Mouse (Mus musculus): ENCODE data around the gene Rgs16. TPM values are rescaled to one million over a fixed set of nuclear protein-coding genes. Genes with fewer than 3 reads are reported as not detected.

The Rgs16 gene
- polyA plus RNA-seq, 1 experiment from 2014 or later = 2.9 TPM

- 29% methylated on average over 3 of the region's 3 CpGs for WGBS
- H3K27ac ChIP-seq = peak overlapping the region; percentile 75; the same call in 1 of the 2 replicates
- peaks cover 24% of the 10 kb centered on the region for H3K27me3 ChIP-seq (ENCODE audit: insufficient read depth, poor library complexity, severe bottlenecking)
- no peaks in the 10 kb centered on the region for H3K9me3 ChIP-seq
- DNase-seq (ENCODE audit: low spot score) = no peak
- H3K4me1 ChIP-seq = peaks cover 29% of the 10 kb centered on the region
- H3K4me3 ChIP-seq = no peak overlapping the region
- no peaks in the 10 kb centered on the region for H3K36me3 ChIP-seq
Measured at GRCm38 (mm10) chr1:153730671-153731070, 9.5 kb upstream of the Rgs16 start.

GRCm38 (mm10) chr1:153733181-153733580 lies 7.0 kb upstream of the Rgs16 start:
- Histone ChIP-seq H3K4me3 (no peak overlapping the region), H3K9me3 (no peaks in the 10 kb centered on the region), H3K27ac (no peak overlapping the region), H3K36me3 (no peaks in the 10 kb centered on the region), H3K4me1 (peaks cover 29% of the 10 kb centered on the region), H3K27me3 (ENCODE audit: insufficient read depth, poor library complexity, severe bottlenecking) (peaks cover 45% of the 10 kb centered on the region)
- no peak for DNase-seq (ENCODE audit: low spot score)
- WGBS = 48% methylated on average over 9 of the region's 9 CpGs

GRCm38 (mm10) chr1:153734866-153735265 lies 5.3 kb upstream of the Rgs16 start:
- peaks cover 62% of the 10 kb centered on the region for H3K27me3 ChIP-seq (ENCODE audit: insufficient read depth, poor library complexity, severe bottlenecking)

GRCm38 (mm10) chr1:153736096-153736495 lies 4.1 kb upstream of the Rgs16 start:
- no peak for DNase-seq (ENCODE audit: low spot score)
- H3K4me1 ChIP-seq = peaks cover 32% of the 10 kb centered on the region
- H3K27me3 ChIP-seq (ENCODE audit: insufficient read depth, poor library complexity, severe bottlenecking) = peaks cover 74% of the 10 kb centered on the region
- H3K9me3 ChIP-seq = no peaks in the 10 kb centered on the region
- 58% methylated on average over 6 of the region's 6 CpGs for WGBS
- H3K4me3 ChIP-seq = no peak overlapping the region
- H3K27ac ChIP-seq = no peak overlapping the region
- H3K36me3 ChIP-seq = no peaks in the 10 kb centered on the region

More at GRCm38 (mm10) chr1:153734866-153735265, 5.3 kb upstream of the Rgs16 start:
- DNase-seq (ENCODE audit: low spot score) = no peak
- WGBS = 72% methylated on average over 4 of the region's 4 CpGs
- Histone ChIP-seq H3K36me3 (no peaks in the 10 kb centered on the region), H3K9me3 (no peaks in the 10 kb centered on the region), H3K27ac (no peak overlapping the region), H3K4me3 (no peak overlapping the region), H3K4me1 (peaks cover 31% of the 10 kb centered on the region)

- Histone ChIP-seq H3K27ac (no peak overlapping the region), H3K9me3 (no peaks in the 10 kb centered on the region), H3K4me3 (no peak overlapping the region), H3K36me3 (no peaks in the 10 kb centered on the region), H3K4me1 (peaks cover 33% of the 10 kb centered on the region), H3K27me3 (ENCODE audit: insufficient read depth, poor library complexity, severe bottlenecking) (peaks cover 84% of the 10 kb centered on the region)
- DNase-seq (ENCODE audit: low spot score) = no peak
- 53% methylated on average over 9 of the region's 9 CpGs for WGBS
Measured at GRCm38 (mm10) chr1:153737101-153738085, 2.8 kb upstream of the Rgs16 start.

- DNase-seq (ENCODE audit: low spot score) = no peak
- Histone ChIP-seq H3K4me3 (peak overlapping the region; percentile 61), H3K36me3 (peaks cover 4% of the 10 kb centered on the region; the same call in 1 of the 2 replicates), H3K4me1 (peaks cover 24% of the 10 kb centered on the region), H3K9me3 (no peaks in the 10 kb centered on the region), H3K27ac (peak overlapping the region; percentile 42; the same call in 1 of the 2 replicates), H3K27me3 (ENCODE audit: insufficient read depth, poor library complexity, severe bottlenecking) (peaks cover 78% of the 10 kb centered on the region)
- WGBS = 17% methylated on average over 13 of the region's 13 CpGs
Measured at GRCm38 (mm10) chr1:153739437-153740015, 623 bp upstream of the Rgs16 start.

- Histone ChIP-seq H3K4me1 (peaks cover 24% of the 10 kb centered on the region), H3K27me3 (ENCODE audit: insufficient read depth, poor library complexity, severe bottlenecking) (peaks cover 75% of the 10 kb centered on the region), H3K4me3 (peak overlapping the region; percentile 61), H3K36me3 (peaks cover 4% of the 10 kb centered on the region; the same call in 1 of the 2 replicates), H3K27ac (no peak overlapping the region), H3K9me3 (no peaks in the 10 kb centered on the region)
- WGBS = 37% methylated on average over 12 of the region's 12 CpGs
- DNase-seq (ENCODE audit: low spot score) = no peak
Measured at GRCm38 (mm10) chr1:153740775-153741400, 739 bp downstream of the Rgs16 start.

- Histone ChIP-seq H3K4me1 (peaks cover 24% of the 10 kb centered on the region), H3K27ac (no peak overlapping the region), H3K4me3 (no peak overlapping the region), H3K27me3 (ENCODE audit: insufficient read depth, poor library complexity, severe bottlenecking) (peaks cover 75% of the 10 kb centered on the region), H3K36me3 (peaks cover 4% of the 10 kb centered on the region; the same call in 1 of the 2 replicates), H3K9me3 (no peaks in the 10 kb centered on the region)
- 67% methylated on average over 18 of the region's 18 CpGs for WGBS
- DNase-seq (ENCODE audit: low spot score) = no peak
Measured at GRCm38 (mm10) chr1:153741551-153742316, 1.6 kb downstream of the Rgs16 start.

- H3K4me3 ChIP-seq = no peak overlapping the region
- peaks cover 4% of the 10 kb centered on the region; the same call in 1 of the 2 replicates for H3K36me3 ChIP-seq
- 49% methylated on average over 11 of the region's 11 CpGs for WGBS
- DNase-seq (ENCODE audit: low spot score) = no peak
- H3K27me3 ChIP-seq (ENCODE audit: insufficient read depth, poor library complexity, severe bottlenecking) = peaks cover 67% of the 10 kb centered on the region
- no peak overlapping the region for H3K27ac ChIP-seq
- H3K4me1 ChIP-seq = peaks cover 24% of the 10 kb centered on the region
- H3K9me3 ChIP-seq = no peaks in the 10 kb centered on the region
Measured at GRCm38 (mm10) chr1:153742374-153743155, 2.4 kb downstream of the Rgs16 start.

GRCm38 (mm10) chr1:153746119-153746670 lies 6.0 kb downstream of the Rgs16 start:
- Histone ChIP-seq H3K4me1 (peaks cover 26% of the 10 kb centered on the region), H3K27ac (no peak overlapping the region), H3K4me3 (no peak overlapping the region), H3K27me3 (ENCODE audit: insufficient read depth, poor library complexity, severe bottlenecking) (peaks cover 31% of the 10 kb centered on the region), H3K36me3 (peaks cover 4% of the 10 kb centered on the region; the same call in 1 of the 2 replicates), H3K9me3 (no peaks in the 10 kb centered on the region)
- WGBS = 83% methylated on average over 14 of the region's 14 CpGs
- no peak for DNase-seq (ENCODE audit: low spot score)

GRCm38 (mm10) chr1:153746728-153747127 lies 6.6 kb downstream of the Rgs16 start:
- Histone ChIP-seq H3K4me3 (no peak overlapping the region), H3K27ac (no peak overlapping the region), H3K36me3 (peaks cover 4% of the 10 kb centered on the region; the same call in 1 of the 2 replicates), H3K27me3 (ENCODE audit: insufficient read depth, poor library complexity, severe bottlenecking) (peaks cover 25% of the 10 kb centered on the region), H3K9me3 (no peaks in the 10 kb centered on the region), H3K4me1 (peaks cover 29% of the 10 kb centered on the region)
- no peak for DNase-seq (ENCODE audit: low spot score)
- 4% methylated on average over 12 of the region's 12 CpGs for WGBS
